13 mouse cellular contexts compared by ENCODE assay signal in the genomic region with DNA sequence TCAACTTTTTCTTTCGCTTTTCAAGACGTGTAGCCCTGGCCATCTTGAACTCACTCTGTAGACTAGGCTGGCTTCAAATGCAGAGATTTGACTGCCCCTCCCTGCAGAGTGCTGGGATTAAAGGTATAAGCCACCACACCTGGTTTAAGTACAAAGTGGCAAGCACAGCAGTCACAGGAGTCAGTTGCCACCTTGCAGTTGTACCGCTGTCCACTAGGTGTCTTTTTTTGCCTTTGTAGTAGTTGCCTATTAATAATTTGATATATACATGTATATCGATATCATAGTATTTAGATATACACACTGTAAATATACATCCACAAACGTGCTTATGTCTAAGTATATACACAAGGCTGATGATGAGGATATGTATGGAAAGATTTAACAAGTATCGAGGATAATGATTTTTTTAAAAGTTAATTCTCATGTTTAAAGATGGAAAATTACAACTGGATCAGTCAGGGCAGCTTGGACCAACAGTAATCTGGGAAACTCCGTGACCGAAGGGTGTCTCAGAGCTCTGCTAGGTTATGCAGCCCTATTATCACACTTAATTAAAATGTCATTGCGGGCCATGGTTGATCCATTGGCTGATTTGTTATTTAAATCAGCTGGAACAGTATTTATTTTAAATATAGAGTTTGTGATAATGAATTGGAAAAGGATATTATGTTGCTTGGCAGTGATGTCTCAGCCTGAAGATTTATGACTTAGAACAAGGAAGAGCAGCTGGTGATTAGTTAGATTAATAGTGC.
A peak's percentile ranks its signal among the peaks of the same experiment; 100 is the strongest.
DNase-seq lines count a peak whose midpoint lies in the region; TF ChIP-seq lines count a peak whose summit lies in the region.
"Had no signal": no experiment of that assay in that cellular context is flagged by ENCODE, and none has a peak within 500 bp of the region (broad histone marks: within the 10 kb centered on the region; RNA-seq: fewer than 3 reads in every experiment).

No protein-coding gene starts in this region.

- intact Hi-C loops in gastrocnemius, adult 2 months (cut with DNase I), result no loop called here
- intact Hi-C loops in gastrocnemius, postnatal 14 days (cut with DNase I; ENCODE audit: low total_unique reads), result no loop called here
- intact Hi-C loops in left cerebral cortex, adult 2 months (cut with DNase I), result no loop called here
- intact Hi-C loops in left cerebral cortex, postnatal 36 days (cut with DNase I), result no loop called here

- no peak for TF ChIP-seq POLR2A in brain, embryonic 14.5 days (IDR thresholded peaks at IDR 0.05; ENCODE audit: borderline replicate concordance, extremely low read depth, insufficient read depth, insufficient read length, poor library complexity, severe bottlenecking)

- H3K27ac ChIP-seq in gastrocnemius, adult 2 months, result no peak overlapping the region
- H3K27ac ChIP-seq in left cerebral cortex, adult 2 months, result no peak overlapping the region
- H3K27ac ChIP-seq: liver, embryonic 13.5 days; midbrain, embryonic 15.5 days had no signal

- peak; percentile 55 for TF ChIP-seq CTCF in gastrocnemius, adult 2 months (IDR thresholded peaks at IDR 0.05)
- TF ChIP-seq CTCF in left cerebral cortex, adult 2 months (IDR thresholded peaks at IDR 0.05), result peak; percentile 56
- peak; percentile 42; the same call in 1 of the 2 replicates for TF ChIP-seq CTCF in brain, embryonic 14.5 days (IDR thresholded peaks at IDR 0.05; ENCODE audit: borderline replicate concordance, extremely low read depth, insufficient read depth, insufficient read length)

- no peak for DNase-seq in gastrocnemius, adult 2 months
- no peak for DNase-seq in gastrocnemius, postnatal 14 days
- no peak for DNase-seq in left cerebral cortex, adult 2 months (ENCODE audit: extremely low spot score in 1 of 2, low spot score in 2 of 2)
- DNase-seq in left cerebral cortex, adult 11 months (ENCODE audit: low spot score), result no peak
- DNase-seq in 3T3-L1 (ENCODE audit: low read depth, low spot score), result peak; percentile 5
- DNase-seq in brain, embryonic 14.5 days (ENCODE audit: low read depth), result no peak
- DNase-seq in right cerebral cortex, postnatal 36 days (ENCODE audit: low spot score in 2 of 2), result no peak
- no peak for DNase-seq in left cerebral cortex, postnatal 36 days (ENCODE audit: low spot score in 2 of 2)
- DNase-seq: cerebellum, postnatal 36 days; liver, embryonic 13.5 days; thymus, adult 18-20 months had no signal

- H3K4me3 ChIP-seq in gastrocnemius, adult 2 months, result no peak overlapping the region
- H3K4me3 ChIP-seq in left cerebral cortex, adult 2 months, result no peak overlapping the region
- H3K4me3 ChIP-seq: heart, embryonic 12.5 days; liver, embryonic 13.5 days; midbrain, embryonic 15.5 days had no signal
